Mouse (Mus musculus) megakaryocyte progenitor cell, adult 5-6 weeks (primary cell): Measurements from ENCODE around the gene 1700001K19Rik. TPM values are rescaled to one million over a fixed set of nuclear protein-coding genes. Genes with fewer than 3 reads are reported as not detected.

Source experiments
- total RNA-seq, 2 experiments: library from RNA; stranded (forward) in 1 of 2; stranded (reverse) in 1 of 2; fragments of 157-497, 149-512 nt in 1 of 2; fragments of 200-1000 nt in 1 of 2; gene quantifications; 2 replicates each; pipeline versions ENCODE4 v1.2.3 to v1.2.4; 2015 to 2017

1700001K19Rik gene
- total RNA-seq, 2 experiments from 2014 or later = not detected

Other genes with a start within 250 kb of the 1700001K19Rik start
- gene Ppp2r5c, start 235.5 kb downstream of the 1700001K19Rik start, total RNA-seq (2015) = 108 and 119 TPM in 2 replicates
- gene Ppp2r5c, start 235.5 kb downstream of the 1700001K19Rik start, total RNA-seq (2017) = 189 and 205 TPM in 2 replicates
- gene Dync1h1, start 81.2 kb downstream of the 1700001K19Rik start, total RNA-seq (2015) = 60.2 and 64.4 TPM in 2 replicates
- gene Dync1h1, start 81.2 kb downstream of the 1700001K19Rik start, total RNA-seq (2017) = 91.9 and 102 TPM in 2 replicates
- gene Hsp90aa1, start 20.1 kb upstream of the 1700001K19Rik start, total RNA-seq (2015) = 1,320 and 1,329 TPM in 2 replicates
- gene Hsp90aa1, start 20.1 kb upstream of the 1700001K19Rik start, total RNA-seq (2017) = 1,319 and 1,619 TPM in 2 replicates
- 21.3 and 22.8 TPM in 2 replicates for gene Wdr20, start 55.3 kb upstream of the 1700001K19Rik start, total RNA-seq (2015)
- gene Wdr20, start 55.3 kb upstream of the 1700001K19Rik start, total RNA-seq (2017) = 27.1 and 36.2 TPM in 2 replicates
- gene Mok, start 158.3 kb upstream of the 1700001K19Rik start, total RNA-seq (2015) = 1.0 and 2.1 TPM in 2 replicates
- gene Mok, start 158.3 kb upstream of the 1700001K19Rik start, total RNA-seq (2017) = 2.0 and 2.2 TPM in 2 replicates
- 5.1 and 5.5 TPM in 2 replicates for gene Zfp839, start 167.6 kb upstream of the 1700001K19Rik start, total RNA-seq (2015)
- gene Zfp839, start 167.6 kb upstream of the 1700001K19Rik start, total RNA-seq (2017) = 4.6 and 6.2 TPM in 2 replicates
- gene Cinp, start 206.5 kb upstream of the 1700001K19Rik start, total RNA-seq (2015) = 50.2 and 53.2 TPM in 2 replicates
- 74.6 and 100 TPM in 2 replicates for gene Cinp, start 206.5 kb upstream of the 1700001K19Rik start, total RNA-seq (2017)
- gene Tecpr2, start 206.6 kb upstream of the 1700001K19Rik start, total RNA-seq (2015) = 4.7 and 5.0 TPM in 2 replicates
- gene Tecpr2, start 206.6 kb upstream of the 1700001K19Rik start, total RNA-seq (2017) = 6.8 and 7.4 TPM in 2 replicates